Comparison of ENCODE assay signal across 9 mouse cellular contexts in genomic region chr10:80899074-80899473, GRCm38 (mm10). TPM values are rescaled to one million over a fixed set of nuclear protein-coding genes. Genes with fewer than 3 reads are reported as not detected.
DNase-seq lines count a peak whose midpoint lies in the region; ATAC-seq and TF ChIP-seq lines count a peak whose summit lies in the region.
"Had no signal": no experiment of that assay in that cellular context is flagged by ENCODE, and none has a peak within 500 bp of the region (broad histone marks: within the 10 kb centered on the region; RNA-seq: fewer than 3 reads in every experiment).

No protein-coding gene starts in this region.

- dilution Hi-C loops in CH12.LX (cut with MboI; ENCODE audit: extremely low pct_ligation_motif_present, extremely low pct_unique_long_range_greater_than_20kb, low sequenced_read_pairs): no loop called here

- ATAC-seq in forebrain, postnatal 0 days: no peak
- no peak for ATAC-seq in forebrain, embryonic 14.5 days
- no peak for ATAC-seq in liver, embryonic 14.5 days (ENCODE audit: insufficient read depth)

- H3K36me3 ChIP-seq in forebrain, embryonic 10.5 days (replicated peaks): peaks cover 55% of the 10 kb centered on the region
- peaks cover 26% of the 10 kb centered on the region for H3K36me3 ChIP-seq in forebrain, postnatal 0 days (ENCODE audit: insufficient read depth)
- peaks cover 34 to 61% of the 10 kb centered on the region in 2 experiments for H3K36me3 ChIP-seq in CH12.LX (replicated peaks in 1 of 2; ENCODE audit: control insufficient read depth in 1 of 2, insufficient read depth in 1 of 2, low read length in 1 of 2)
- H3K36me3 ChIP-seq in forebrain, embryonic 14.5 days (ENCODE audit: control insufficient read depth, insufficient read depth, low read length): peaks cover 44% of the 10 kb centered on the region
- H3K36me3 ChIP-seq in liver, embryonic 14.5 days (replicated peaks; ENCODE audit: control insufficient read depth, insufficient read depth, low read depth): peaks cover 4% of the 10 kb centered on the region

- peaks cover 12% of the 10 kb centered on the region for H3K27me3 ChIP-seq in forebrain, embryonic 10.5 days (ENCODE audit: poor library complexity, severe bottlenecking)
- no peaks in the 10 kb centered on the region for H3K27me3 ChIP-seq in forebrain, postnatal 0 days (ENCODE audit: insufficient read depth, low read length)
- H3K27me3 ChIP-seq in CH12.LX (replicated peaks): no peaks in the 10 kb centered on the region
- H3K27me3 ChIP-seq in forebrain, embryonic 14.5 days (replicated peaks; ENCODE audit: control insufficient read depth, insufficient read depth, low read length): no peaks in the 10 kb centered on the region
- H3K27me3 ChIP-seq in liver, embryonic 14.5 days (ENCODE audit: control insufficient read depth, insufficient read depth, low read length): no peaks in the 10 kb centered on the region

- in situ Hi-C loops in CH12.LX (cut with MboI; ENCODE audit: low pct_ligation_motif_present, low pct_unique_long_range_greater_than_20kb, low sequenced_read_pairs): no loop called here

- no peaks in the 10 kb centered on the region for H3K9me3 ChIP-seq in forebrain, embryonic 10.5 days
- H3K9me3 ChIP-seq in forebrain, postnatal 0 days (ENCODE audit: low read length): no peaks in the 10 kb centered on the region
- H3K9me3 ChIP-seq in CH12.LX (replicated peaks; ENCODE audit: low read length): no peaks in the 10 kb centered on the region
- H3K9me3 ChIP-seq in forebrain, embryonic 14.5 days (replicated peaks; ENCODE audit: control insufficient read depth, low read length): no peaks in the 10 kb centered on the region
- no peaks in the 10 kb centered on the region for H3K9me3 ChIP-seq in liver, embryonic 14.5 days (ENCODE audit: control insufficient read depth, low read length)

- peak overlapping the region; percentile 78 for H3K4me3 ChIP-seq in forebrain, embryonic 10.5 days
- H3K4me3 ChIP-seq in forebrain, postnatal 0 days (ENCODE audit: low read depth, low read length): no peak overlapping the region
- peak overlapping the region in 1 of 3 experiments; percentile 84 for H3K4me3 ChIP-seq in CH12.LX (replicated peaks in 1 of 3; ENCODE audit: low read depth in 2 of 3, low read length in 2 of 3, poor library complexity in 1 of 3)
- 0 out of 2 replicates have a peak overlapping the region, but pooled peaks have one; percentile 92 for H3K4me3 ChIP-seq in forebrain, embryonic 14.5 days (ENCODE audit: low read depth, low read length)
- H3K4me3 ChIP-seq in liver, embryonic 14.5 days (ENCODE audit: insufficient read depth in 1 of 2, low read depth in 2 of 2, low read length in 2 of 2): peak overlapping the region in 1 of 2 experiments; percentile 78; a peak in 2 of 4 replicates

- H3K4me2 ChIP-seq in forebrain, postnatal 0 days (ENCODE audit: low read depth): no peak overlapping the region
- H3K4me2 ChIP-seq in CH12.LX (ENCODE audit: insufficient read depth, low read depth, poor library complexity, severe bottlenecking): peak overlapping the region; percentile 78
- H3K4me2 ChIP-seq in forebrain, embryonic 14.5 days (ENCODE audit: low read length): no peak overlapping the region
- H3K4me2 ChIP-seq in liver, embryonic 14.5 days (ENCODE audit: low read depth): peak overlapping the region; percentile 99

- TF ChIP-seq POLR2A in CH12.LX (IDR thresholded peaks at IDR 0.05; ENCODE audit: low read depth, low read length): no peak

- no peak for TF ChIP-seq RAD21 in CH12.LX (IDR thresholded peaks at IDR 0.05; ENCODE audit: low read depth, low read length)

- no peak for TF ChIP-seq CTCF in forebrain, postnatal 0 days (IDR thresholded peaks at IDR 0.05; ENCODE audit: low read depth)
- no peak for TF ChIP-seq CTCF in CH12.LX (conservative IDR thresholded peaks at IDR 0.05 in 1 of 2, IDR thresholded peaks at IDR 0.05 in 1 of 2; ENCODE audit: low read depth in 2 of 2, low read length in 2 of 2)
- TF ChIP-seq CTCF in liver, embryonic 14.5 days (IDR thresholded peaks at IDR 0.05; ENCODE audit: low read depth): no peak

- H3K4me1 ChIP-seq in forebrain, embryonic 10.5 days: peaks cover 30% of the 10 kb centered on the region
- peaks cover 6% of the 10 kb centered on the region for H3K4me1 ChIP-seq in forebrain, postnatal 0 days (ENCODE audit: insufficient read depth)
- peaks cover 8 to 21% of the 10 kb centered on the region in 2 experiments; a peak in 3 of 4 replicates for H3K4me1 ChIP-seq in CH12.LX (ENCODE audit: control insufficient read depth in 1 of 2, insufficient read depth in 2 of 2)
- H3K4me1 ChIP-seq in forebrain, embryonic 14.5 days (ENCODE audit: control insufficient read depth, insufficient read depth, low read length): peaks cover 7% of the 10 kb centered on the region
- peaks cover 6% of the 10 kb centered on the region in 2 experiments; a peak in 2 of 4 replicates for H3K4me1 ChIP-seq in liver, embryonic 14.5 days (replicated peaks; ENCODE audit: control insufficient read depth in 2 of 2, insufficient read depth in 2 of 2, low read length in 1 of 2)

- H3K9ac ChIP-seq in forebrain, postnatal 0 days: no peak overlapping the region
- no peak overlapping the region for H3K9ac ChIP-seq in CH12.LX (ENCODE audit: insufficient read depth, low read depth)
- H3K9ac ChIP-seq in forebrain, embryonic 14.5 days (ENCODE audit: low read length): peak overlapping the region; percentile 82; the same call in 1 of the 2 replicates
- no peak overlapping the region for H3K9ac ChIP-seq in liver, embryonic 14.5 days (replicated peaks)

- peaks cover 10% of the 10 kb centered on the region; the same call in 1 of the 2 replicates for H3K79me2 ChIP-seq in CH12.LX (replicated peaks; ENCODE audit: control insufficient read depth, extremely low read depth, insufficient read depth, poor library complexity, severe bottlenecking)

- WGBS in forebrain, embryonic 10.5 days: 92% methylated on average over 8 of the region's 8 CpGs
- 89% methylated on average over 8 of the region's 8 CpGs for WGBS in forebrain, postnatal 0 days
- WGBS in forebrain, embryonic 14.5 days: 92% methylated on average over 8 of the region's 8 CpGs
- 80% methylated on average over 8 of the region's 8 CpGs for WGBS in liver, embryonic 14.5 days (ENCODE audit: insufficient replicate concordance)

- DNase-seq in forebrain, embryonic 10.5 days (ENCODE audit: extremely low spot score, low spot score): no peak
- DNase-seq in forebrain, postnatal 0 days: no peak
- no peak for DNase-seq in CH12.LX (ENCODE audit: extremely low read depth)
- DNase-seq in forebrain, embryonic 14.5 days (ENCODE audit: low spot score): no peak
- no peak for DNase-seq in liver, embryonic 14.5 days (ENCODE audit: low read depth in 3 of 3, low spot score in 3 of 3)
- DNase-seq in ovary, postnatal 14 days (ENCODE audit: low spot score): no peak
- DNase-seq in ovary, postnatal 36 days (ENCODE audit: low spot score): no peak
- no peak for DNase-seq in kidney, postnatal 25 days
- DNase-seq: kidney, adult 18-20 months had no signal

- H3K27ac ChIP-seq in forebrain, embryonic 10.5 days: no peak overlapping the region
- no peak overlapping the region for H3K27ac ChIP-seq in forebrain, postnatal 0 days (ENCODE audit: low read depth, low read length)
- no peak overlapping the region for H3K27ac ChIP-seq in CH12.LX (ENCODE audit: insufficient read depth, low read depth)
- no peak overlapping the region for H3K27ac ChIP-seq in forebrain, embryonic 14.5 days (ENCODE audit: low read depth, low read length)
- H3K27ac ChIP-seq in liver, embryonic 14.5 days: no peak overlapping the region

- no peak for TF ChIP-seq EP300 in CH12.LX (IDR thresholded peaks at IDR 0.05; ENCODE audit: low read length)
- TF ChIP-seq EP300 in liver, embryonic 14.5 days (IDR thresholded peaks at IDR 0.05; ENCODE audit: low read depth): no peak

RNA-seq across cellular contexts. Expression of gene Timm13, which starts 1.7 kb away (rescaled TPM):
- polyA plus RNA-seq in forebrain, embryonic 10.5 days (2016; fragmentation: Nextera tagmentation; extraction: Ambion mirVana): 395 and 401 TPM in 2 replicates
- total RNA-seq in forebrain, postnatal 0 days (2014; rRNA removed): 214 and 233 TPM in 2 replicates
- polyA plus RNA-seq in forebrain, postnatal 0 days (2015; fragmentation: Nextera tagmentation; extraction: Ambion mirVana): 381 and 448 TPM in 2 replicates
- total RNA-seq in CH12.LX (2012; rRNA removed) (279 and 313 TPM in 2 replicates), CH12.LX (2014; rRNA removed) (137 and 139 TPM in 2 replicates)
- 292 and 344 TPM in 2 replicates for polyA plus RNA-seq in CH12.LX (2012; ENCODE audit: insufficient read length, low read depth)
- 355 and 398 TPM in 2 replicates for polyA plus RNA-seq in forebrain, embryonic 14.5 days (2014; fragmentation: Nextera tagmentation; extraction: Ambion mirVana)
- 114 and 145 TPM in 2 replicates for polyA plus RNA-seq in liver, embryonic 14.5 days (2012; rRNA removed)
- polyA plus RNA-seq in liver, embryonic 14.5 days (2014; fragmentation: Nextera tagmentation; extraction: Ambion mirVana): 201 and 208 TPM in 2 replicates

RNA-seq across cellular contexts. Expression of gene Lmnb2, which starts 19.0 kb away (rescaled TPM):
- 85.6 and 89.5 TPM in 2 replicates for polyA plus RNA-seq in forebrain, embryonic 10.5 days (2016; fragmentation: Nextera tagmentation; extraction: Ambion mirVana)
- 46.1 and 46.5 TPM in 2 replicates for total RNA-seq in forebrain, postnatal 0 days (2014; rRNA removed)
- polyA plus RNA-seq in forebrain, postnatal 0 days (2015; fragmentation: Nextera tagmentation; extraction: Ambion mirVana): 22.1 and 24.5 TPM in 2 replicates
- total RNA-seq in CH12.LX (2012; rRNA removed) (23.6 and 25.8 TPM in 2 replicates), CH12.LX (2014; rRNA removed) (22.2 and 23.7 TPM in 2 replicates)
- 20.7 and 23.6 TPM in 2 replicates for polyA plus RNA-seq in CH12.LX (2012; ENCODE audit: insufficient read length, low read depth)
- polyA plus RNA-seq in forebrain, embryonic 14.5 days (2014; fragmentation: Nextera tagmentation; extraction: Ambion mirVana): 12.1 and 14.4 TPM in 2 replicates
- polyA plus RNA-seq in liver, embryonic 14.5 days (2012; rRNA removed): 9.5 and 11.3 TPM in 2 replicates
- 2.8 and 3.2 TPM in 2 replicates for polyA plus RNA-seq in liver, embryonic 14.5 days (2014; fragmentation: Nextera tagmentation; extraction: Ambion mirVana)

RNA-seq across cellular contexts. Expression of gene Tmprss9, which starts 27.4 kb away (rescaled TPM):
- polyA plus RNA-seq in forebrain, embryonic 10.5 days (2016; fragmentation: Nextera tagmentation; extraction: Ambion mirVana): 0.05 TPM in 1 of 2 replicates, not detected in the other
- total RNA-seq in forebrain, postnatal 0 days (2014; rRNA removed): 0.08 and 0.33 TPM in 2 replicates
- 0.18 and 0.22 TPM in 2 replicates for polyA plus RNA-seq in forebrain, postnatal 0 days (2015; fragmentation: Nextera tagmentation; extraction: Ambion mirVana)
- total RNA-seq in CH12.LX (2012; rRNA removed): 0.04 TPM in 1 of 2 replicates, not detected in the other
- not detected in 2 replicates for total RNA-seq in CH12.LX (2014; rRNA removed)
- polyA plus RNA-seq in CH12.LX (2012; ENCODE audit: insufficient read length, low read depth): 0.07 TPM in 1 of 2 replicates, not detected in the other
- 0.10 and 0.13 TPM in 2 replicates for polyA plus RNA-seq in forebrain, embryonic 14.5 days (2014; fragmentation: Nextera tagmentation; extraction: Ambion mirVana)
- polyA plus RNA-seq in liver, embryonic 14.5 days (2012; rRNA removed): 0.05 and 0.06 TPM in 2 replicates
- polyA plus RNA-seq in liver, embryonic 14.5 days (2014; fragmentation: Nextera tagmentation; extraction: Ambion mirVana): not detected in 2 replicates

RNA-seq across cellular contexts. Expression of gene Gadd45b, which starts 30.8 kb away (rescaled TPM):
- 5.9 and 6.3 TPM in 2 replicates for polyA plus RNA-seq in forebrain, embryonic 10.5 days (2016; fragmentation: Nextera tagmentation; extraction: Ambion mirVana)
- total RNA-seq in forebrain, postnatal 0 days (2014; rRNA removed): 5.0 and 5.8 TPM in 2 replicates
- polyA plus RNA-seq in forebrain, postnatal 0 days (2015; fragmentation: Nextera tagmentation; extraction: Ambion mirVana): 6.5 and 7.7 TPM in 2 replicates
- 36.2 and 52.5 TPM in 2 replicates for total RNA-seq in CH12.LX (2012; rRNA removed)
- 19.3 and 24.4 TPM in 2 replicates for total RNA-seq in CH12.LX (2014; rRNA removed)
- polyA plus RNA-seq in CH12.LX (2012; ENCODE audit: insufficient read length, low read depth): 14.9 and 16.4 TPM in 2 replicates
- polyA plus RNA-seq in forebrain, embryonic 14.5 days (2014; fragmentation: Nextera tagmentation; extraction: Ambion mirVana): 5.2 and 6.2 TPM in 2 replicates
- 1.3 and 1.9 TPM in 2 replicates for polyA plus RNA-seq in liver, embryonic 14.5 days (2012; rRNA removed)
- 2.0 and 2.7 TPM in 2 replicates for polyA plus RNA-seq in liver, embryonic 14.5 days (2014; fragmentation: Nextera tagmentation; extraction: Ambion mirVana)

RNA-seq across cellular contexts. Expression of gene Sppl2b, which starts 44.0 kb away (rescaled TPM):
- 43.9 and 44.9 TPM in 2 replicates for polyA plus RNA-seq in forebrain, embryonic 10.5 days (2016; fragmentation: Nextera tagmentation; extraction: Ambion mirVana)
- 79.2 and 90.3 TPM in 2 replicates for total RNA-seq in forebrain, postnatal 0 days (2014; rRNA removed)
- 64.6 and 74.4 TPM in 2 replicates for polyA plus RNA-seq in forebrain, postnatal 0 days (2015; fragmentation: Nextera tagmentation; extraction: Ambion mirVana)
- total RNA-seq in CH12.LX (2012; rRNA removed) (19.0 and 23.7 TPM in 2 replicates), CH12.LX (2014; rRNA removed) (12.3 and 13.8 TPM in 2 replicates)
- polyA plus RNA-seq in CH12.LX (2012; ENCODE audit: insufficient read length, low read depth): 24.1 and 30.0 TPM in 2 replicates
- 30.4 and 44.6 TPM in 2 replicates for polyA plus RNA-seq in forebrain, embryonic 14.5 days (2014; fragmentation: Nextera tagmentation; extraction: Ambion mirVana)
- 76.1 and 82.4 TPM in 2 replicates for polyA plus RNA-seq in liver, embryonic 14.5 days (2012; rRNA removed)
- 34.7 and 44.5 TPM in 2 replicates for polyA plus RNA-seq in liver, embryonic 14.5 days (2014; fragmentation: Nextera tagmentation; extraction: Ambion mirVana)

Comparison
In these comparisons a context has a peak if more than half of its experiments do, and no peak if none do; other contexts are left out.
1. H3K4me2 ChIP-seq: peak in CH12.LX (single experiment) and liver, embryonic 14.5 days (single experiment); none in forebrain, postnatal 0 days (single experiment) and forebrain, embryonic 14.5 days (single experiment).